Mouse (Mus musculus) limb, embryonic 12.5 days (tissue): ENCODE measurements around the gene Hcar1. TPM values are rescaled to one million over a fixed set of nuclear protein-coding genes. Genes with fewer than 3 reads are reported as not detected.

Source experiments
- ATAC-seq: fragments of 200-750 bp; cut with Nextera tagmentation; 2 replicates; pipeline ENCODE4 v1.8.0; 2017; ENCODE audit warnings: low read depth, moderate TSS enrichment; ENCODE audit not compliant: insufficient number of reproducible peaks, insufficient read depth, low FRiP score, low TSS enrichment
- H3K27ac ChIP-seq: fragments of 300-500 bp; sonication (generic); 2 replicates; pipeline ENCODE4 v1.5.1; 2016; ENCODE audit warnings: mild to moderate bottlenecking, moderate library complexity
- H3K27me3 ChIP-seq: fragments of 300-500 bp; sonication (generic); 2 replicates; pipeline ENCODE4 v1.6.1; 2016; ENCODE audit warnings: mild to moderate bottlenecking, moderate library complexity
- H3K36me3 ChIP-seq: fragments of 300-500 bp; sonication (generic); 2 replicates; pipeline ENCODE4 v1.6.1; 2016; ENCODE audit warnings: mild to moderate bottlenecking, moderate library complexity
- H3K4me1 ChIP-seq: fragments of 300-500 bp; sonication (generic); replicated peaks from 2 replicates; pipeline ENCODE4 v1.6.1; 2016
- H3K4me2 ChIP-seq: fragments of 300-500 bp; sonication (generic); 2 replicates; pipeline ENCODE4 v1.6.1; 2016; ENCODE audit warnings: mild to moderate bottlenecking, moderate library complexity
- H3K4me3 ChIP-seq: fragments of 300-500 bp; sonication (generic); replicated peaks from 2 replicates; pipeline ENCODE4 v1.5.1; 2016; ENCODE audit warnings: mild to moderate bottlenecking
- H3K9ac ChIP-seq: fragments of 300-500 bp; sonication (generic); replicated peaks from 2 replicates; pipeline ENCODE4 v1.6.1; 2016; ENCODE audit warnings: mild to moderate bottlenecking, moderate library complexity
- H3K9me3 ChIP-seq: fragments of 300-500 bp; sonication (generic); 2 replicates; pipeline ENCODE4 v1.6.1; 2016; ENCODE audit warnings: mild to moderate bottlenecking, moderate library complexity
- WGBS: fragments of 180-500 bp; shearing (Covaris S2); methylation state at CpG from one replicate; pipeline ENCODE4 v1.1.7; 2016; 5-methylcytosine and 5-hydroxymethylcytosine counted together
- polyA plus RNA-seq: library from polyadenylated mRNA; unstranded; fragments of >200 nt; fragmentation: Nextera tagmentation; extraction: Ambion mirVana; gene quantifications from 2 replicates; pipeline ENCODE4 v1.2.1, GENCODE M21; 2016

The Hcar1 gene
- polyA plus RNA-seq, result 0.22 TPM in 1 of 2 replicates, not detected in the other

DNA sequence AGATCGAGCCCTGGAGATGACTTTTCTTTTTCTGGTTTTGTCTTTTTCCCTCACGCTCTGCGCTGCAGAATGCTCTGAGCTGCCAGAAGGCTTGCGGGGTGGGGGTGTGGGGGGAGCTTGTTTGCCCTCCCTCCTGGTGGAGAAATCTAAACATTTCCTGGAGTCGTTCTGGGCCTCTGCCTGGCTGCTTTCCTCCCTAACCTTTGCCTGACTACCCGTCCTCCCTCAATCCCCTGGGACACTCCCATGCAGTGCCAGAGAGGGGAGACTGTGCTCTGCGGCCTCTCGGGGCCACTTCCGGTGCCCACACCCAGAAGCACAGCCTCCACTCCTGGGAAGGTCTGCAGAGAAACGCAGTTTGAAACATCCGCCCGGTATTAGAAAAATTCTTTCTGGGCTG lies at the start of gene Hcar1:
TSS of gene Hcar1 (minus strand) at position 93 of the 400 bp plus-strand sequence.
- WGBS, result 72% methylated on average over 12 of the region's 12 CpGs

DNA sequence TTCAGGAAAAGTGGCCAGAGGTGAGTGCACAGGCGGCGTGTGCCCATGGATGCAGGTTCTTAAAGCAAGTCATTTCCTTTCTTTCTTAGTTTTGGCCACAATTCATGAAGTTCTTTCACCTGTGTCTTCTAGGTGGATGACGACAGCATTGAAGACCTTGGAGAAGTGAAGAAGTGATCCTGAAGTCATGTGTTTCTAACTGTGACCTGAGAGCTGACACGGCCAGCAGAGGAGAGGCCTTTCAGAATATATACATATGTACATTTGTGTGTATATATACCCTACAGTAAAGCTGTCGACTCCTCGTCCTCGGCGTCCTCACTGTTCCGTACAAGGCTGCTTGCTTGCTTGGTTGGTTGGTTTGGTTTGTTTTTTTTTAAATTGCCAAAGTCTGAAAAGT lies 47.3 kb upstream of the Hcar1 start, which contains the start of gene Gm43518:
TSS of gene Gm43518 (plus strand) at position 301 of the 400 bp plus-strand sequence.
- H3K27me3 ChIP-seq, result no peaks in the 10 kb centered on the region
- H3K9ac ChIP-seq, result no peak within 1 kb of the TSS
- H3K36me3 ChIP-seq, result peaks cover 67% of the 10 kb centered on the region
- 95% methylated on average over 9 of the region's 9 CpGs for WGBS
- no peak within 1 kb of the TSS for H3K27ac ChIP-seq
- no peak within 1 kb of the TSS for H3K4me3 ChIP-seq
- peaks cover 3% of the 10 kb centered on the region; the same call in 1 of the 2 replicates for H3K4me1 ChIP-seq
- no peaks in the 10 kb centered on the region for H3K9me3 ChIP-seq
- ATAC-seq, result no peak
- H3K4me2 ChIP-seq, result no peak within 1 kb of the TSS

More for the DNA sequence above, at the start of gene Hcar1:
- Histone ChIP-seq H3K36me3 (no peaks in the 10 kb centered on the region), H3K27ac (0 out of 2 replicates have a peak within 1 kb of the TSS, but pooled peaks have one; percentile 29), H3K4me1 (peaks cover 25% of the 10 kb centered on the region), H3K4me2 (no peak within 1 kb of the TSS), H3K9me3 (no peaks in the 10 kb centered on the region), H3K4me3 (no peak within 1 kb of the TSS), H3K27me3 (no peaks in the 10 kb centered on the region), H3K9ac (no peak within 1 kb of the TSS)
- no peak for ATAC-seq

DNA sequence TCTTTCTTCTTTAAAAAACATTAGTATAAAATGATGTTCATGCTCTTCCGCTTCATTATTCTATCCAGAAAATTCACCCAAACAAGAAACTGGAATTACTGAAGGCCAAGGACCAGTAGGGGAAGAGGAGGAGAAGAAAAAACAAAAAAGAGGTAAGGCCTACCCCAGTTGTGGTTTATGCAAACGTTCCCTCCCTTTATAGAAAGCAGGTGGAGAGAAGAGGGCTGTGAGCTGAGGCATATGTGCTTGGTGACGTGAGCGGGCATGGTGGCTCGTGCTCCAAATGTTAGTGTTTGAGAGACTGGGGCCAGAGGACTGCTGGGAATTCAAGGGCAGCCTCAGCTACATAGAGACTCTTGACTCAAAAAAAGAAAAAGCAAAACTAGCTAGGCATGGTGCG lies 42.3 kb upstream of the Hcar1 start:
- Histone ChIP-seq H3K4me2 (no peak overlapping the region), H3K9ac (no peak overlapping the region), H3K4me3 (no peak overlapping the region), H3K27me3 (no peaks in the 10 kb centered on the region), H3K27ac (no peak overlapping the region), H3K36me3 (peaks cover 93% of the 10 kb centered on the region), H3K4me1 (no peaks in the 10 kb centered on the region), H3K9me3 (no peaks in the 10 kb centered on the region)
- ATAC-seq, result no peak
- 89% methylated on average over 6 of the region's 6 CpGs for WGBS

DNA sequence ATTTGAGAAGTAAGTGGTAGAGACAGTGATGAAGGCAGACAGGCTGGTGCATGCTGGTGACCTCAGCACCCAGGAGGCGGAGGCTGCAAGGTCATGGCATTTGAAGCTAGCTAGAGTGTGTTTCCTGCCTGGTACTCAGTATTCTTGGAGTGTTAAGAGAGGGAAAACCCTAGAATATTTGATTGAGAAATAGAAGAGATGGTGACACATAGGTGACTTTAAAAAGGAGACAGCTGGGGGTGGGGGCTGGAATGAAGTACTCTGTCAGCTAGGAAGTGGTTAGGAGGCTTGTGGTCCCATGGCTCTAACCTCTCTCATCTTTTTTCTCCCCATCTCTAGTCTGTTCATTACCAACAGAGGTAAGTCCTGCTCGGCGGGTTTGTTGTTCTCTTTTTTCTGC lies 35.0 kb upstream of the Hcar1 start:
- no peak overlapping the region for H3K9ac ChIP-seq
- ATAC-seq, result no peak
- no peaks in the 10 kb centered on the region for H3K9me3 ChIP-seq
- no peak overlapping the region for H3K27ac ChIP-seq
- WGBS, result 89% methylated on average over 3 of the region's 3 CpGs
- no peaks in the 10 kb centered on the region for H3K27me3 ChIP-seq
- H3K4me2 ChIP-seq, result no peak overlapping the region
- H3K4me3 ChIP-seq, result no peak overlapping the region
- no peaks in the 10 kb centered on the region for H3K4me1 ChIP-seq
- peaks cover 95% of the 10 kb centered on the region for H3K36me3 ChIP-seq

DNA sequence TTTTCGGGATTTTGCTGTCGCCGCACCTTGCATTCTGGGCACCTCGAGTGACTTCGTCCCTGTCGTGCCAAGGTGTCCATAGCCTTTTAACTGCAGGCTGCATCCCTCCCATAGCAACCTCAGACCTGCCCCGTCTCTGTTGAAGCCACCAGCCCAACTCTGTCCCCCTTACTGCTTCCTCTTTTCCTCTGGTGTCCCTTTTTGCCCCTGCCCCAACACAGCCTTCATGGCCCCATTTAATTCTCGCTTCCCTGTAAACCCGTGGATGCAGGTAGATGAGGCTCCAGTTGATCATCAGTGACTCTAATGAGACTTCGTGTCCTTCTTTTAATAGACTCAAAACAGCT lies 27.8 kb upstream of the Hcar1 start:
- no peaks in the 10 kb centered on the region for H3K9me3 ChIP-seq
- H3K4me1 ChIP-seq, result peaks cover 10% of the 10 kb centered on the region
- no peak for ATAC-seq
- H3K36me3 ChIP-seq, result peaks cover 44% of the 10 kb centered on the region
- H3K4me2 ChIP-seq, result peak overlapping the region; percentile 85
- WGBS, result 7% methylated on average over 10 of the region's 10 CpGs
- peak overlapping the region; percentile 87 for H3K27ac ChIP-seq
- peak overlapping the region; percentile 98 for H3K9ac ChIP-seq
- H3K27me3 ChIP-seq, result no peaks in the 10 kb centered on the region
- H3K4me3 ChIP-seq, result peak overlapping the region; percentile 95

DNA sequence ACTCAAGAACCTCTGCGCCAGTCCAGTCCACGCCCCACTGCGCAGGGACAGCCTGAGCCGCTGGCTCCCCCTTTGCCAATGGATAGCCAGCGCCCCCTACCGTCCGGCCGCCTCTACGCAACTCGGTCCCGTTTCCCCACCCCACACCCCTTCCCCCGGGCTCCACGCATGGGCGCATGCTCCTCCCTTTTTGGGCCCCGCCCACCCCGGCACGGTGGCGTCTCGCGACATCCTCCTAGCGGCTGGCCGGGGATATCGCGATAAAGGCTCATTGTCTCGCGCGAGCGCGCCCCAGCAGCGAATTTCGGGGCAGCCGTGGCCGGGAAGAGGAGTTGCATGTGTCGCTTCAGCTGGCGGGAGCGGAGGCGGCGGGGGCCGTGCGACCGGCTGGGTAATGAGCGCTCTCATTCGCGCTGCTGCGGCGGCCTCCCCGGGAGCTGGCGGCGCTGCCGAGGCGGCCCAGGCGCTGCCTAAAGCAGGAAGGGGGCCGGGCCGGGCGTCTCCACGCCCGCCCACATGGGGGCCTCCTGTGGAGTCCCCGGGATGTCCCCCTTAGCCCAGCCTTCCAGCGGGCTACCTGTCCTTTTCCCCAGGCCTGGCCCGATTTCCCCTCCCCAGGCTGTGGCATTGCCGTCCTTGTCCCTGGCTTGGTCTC lies 27.3 kb upstream of the Hcar1 start, which contains the start of gene Denr:
TSS of gene Denr (plus strand) at position 200 of the 655 bp plus-strand sequence.
- peak within 1 kb of the TSS; percentile 85 for H3K4me2 ChIP-seq
- peaks cover 10% of the 10 kb centered on the region for H3K4me1 ChIP-seq
- H3K9ac ChIP-seq, result peak within 1 kb of the TSS; percentile 98
- ATAC-seq, result peak; percentile 94
- H3K9me3 ChIP-seq, result no peaks in the 10 kb centered on the region
- H3K36me3 ChIP-seq, result peaks cover 39% of the 10 kb centered on the region
- H3K4me3 ChIP-seq, result peak within 1 kb of the TSS; percentile 95
- H3K27me3 ChIP-seq, result no peaks in the 10 kb centered on the region
- under 1% methylated on average over 61 of the region's 61 CpGs for whole genome bisulfite sequencing
- H3K27ac ChIP-seq, result peak within 1 kb of the TSS; percentile 87

DNA sequence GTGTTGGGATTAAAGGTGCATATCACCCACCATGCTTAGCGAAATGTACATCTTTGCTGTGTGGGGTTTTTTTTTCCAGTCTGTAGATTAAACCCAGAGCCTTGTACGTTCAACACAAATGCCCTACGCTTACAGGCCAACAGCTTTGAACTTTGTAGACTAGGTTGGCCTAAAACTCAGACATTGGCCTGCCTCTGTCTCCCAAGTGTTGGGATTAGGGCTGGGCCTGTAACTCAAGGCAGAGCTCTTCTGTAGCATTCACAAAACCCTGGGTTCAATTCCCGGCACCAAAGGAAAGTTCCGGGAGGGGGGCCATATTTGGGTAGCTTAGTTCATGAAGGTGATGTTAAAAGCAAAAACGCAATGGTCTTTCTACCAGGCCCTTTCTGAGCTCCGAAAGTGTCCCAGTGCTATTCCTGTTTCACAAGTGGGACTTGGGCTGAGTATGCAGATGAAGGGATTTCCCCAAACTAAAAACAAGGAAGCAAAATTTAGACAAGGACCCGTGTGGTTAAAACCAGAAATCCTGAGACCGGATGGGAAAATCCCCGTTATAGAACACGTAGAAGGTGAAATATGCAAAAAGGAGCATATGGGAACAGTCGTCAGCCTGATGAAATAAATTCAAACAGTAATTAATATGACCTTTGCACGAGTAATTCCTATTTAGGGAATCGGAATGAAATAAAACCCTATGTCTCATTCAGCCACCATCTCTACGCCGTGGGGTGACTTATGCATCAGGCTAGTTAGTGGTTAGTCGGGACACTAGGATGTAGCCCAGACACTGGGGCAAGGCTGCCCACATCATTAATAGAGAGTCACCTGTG lies 26.5 kb upstream of the Hcar1 start:
- H3K4me1 ChIP-seq, result peaks cover 10% of the 10 kb centered on the region
- H3K27me3 ChIP-seq, result no peaks in the 10 kb centered on the region
- H3K9me3 ChIP-seq, result no peaks in the 10 kb centered on the region
- no peak overlapping the region for H3K9ac ChIP-seq
- peaks cover 32% of the 10 kb centered on the region for H3K36me3 ChIP-seq
- no peak for ATAC-seq
- 71% methylated on average over 17 of the region's 17 CpGs for WGBS
- peak overlapping the region; percentile 95; the same call in 1 of the 2 replicates for H3K4me3 ChIP-seq
- H3K27ac ChIP-seq, result no peak overlapping the region
- peak overlapping the region; percentile 37 for H3K4me2 ChIP-seq

GRCm38 (mm10) chr5:123904059-123904672 lies 24.3 kb upstream of the Hcar1 start:
- Histone ChIP-seq H3K36me3 (peaks cover 11% of the 10 kb centered on the region), H3K4me2 (no peak overlapping the region), H3K9me3 (no peaks in the 10 kb centered on the region), H3K27me3 (no peaks in the 10 kb centered on the region), H3K4me1 (peaks cover 10% of the 10 kb centered on the region), H3K27ac (no peak overlapping the region), H3K4me3 (no peak overlapping the region), H3K9ac (no peak overlapping the region)
- no peak for ATAC-seq
- WGBS, result 72% methylated on average over 11 of the region's 11 CpGs

- H3K27ac ChIP-seq, result no peak overlapping the region
- no peaks in the 10 kb centered on the region for H3K4me1 ChIP-seq
- ATAC-seq, result no peak
- H3K4me2 ChIP-seq, result no peak overlapping the region
- no peaks in the 10 kb centered on the region for H3K27me3 ChIP-seq
- H3K9ac ChIP-seq, result no peak overlapping the region
- WGBS, result 84% methylated on average over 13 of the region's 13 CpGs
- no peak overlapping the region for H3K4me3 ChIP-seq
- no peaks in the 10 kb centered on the region for H3K9me3 ChIP-seq
- H3K36me3 ChIP-seq, result no peaks in the 10 kb centered on the region
These were observed 17.5 kb upstream of the Hcar1 start for GRCm38 (mm10) chr5:123897352-123897751.

- no peak overlapping the region for H3K9ac ChIP-seq
- 79% methylated on average over 11 of the region's 11 CpGs for WGBS
- H3K4me2 ChIP-seq, result no peak overlapping the region
- no peaks in the 10 kb centered on the region for H3K4me1 ChIP-seq
- H3K4me3 ChIP-seq, result no peak overlapping the region
- H3K36me3 ChIP-seq, result no peaks in the 10 kb centered on the region
- H3K27me3 ChIP-seq, result no peaks in the 10 kb centered on the region
- no peak for ATAC-seq
- no peaks in the 10 kb centered on the region for H3K9me3 ChIP-seq
- H3K27ac ChIP-seq, result no peak overlapping the region
These were observed 16.6 kb upstream of the Hcar1 start for GRCm38 (mm10) chr5:123896395-123896794.

GRCm38 (mm10) chr5:123893520-123893919 lies 13.7 kb upstream of the Hcar1 start:
- no peak overlapping the region for H3K9ac ChIP-seq
- no peak overlapping the region for H3K4me2 ChIP-seq
- no peaks in the 10 kb centered on the region for H3K4me1 ChIP-seq
- no peak overlapping the region for H3K27ac ChIP-seq
- no peak for ATAC-seq
- H3K9me3 ChIP-seq, result no peaks in the 10 kb centered on the region
- no peaks in the 10 kb centered on the region for H3K36me3 ChIP-seq
- H3K27me3 ChIP-seq, result no peaks in the 10 kb centered on the region
- WGBS, result 90% methylated on average over 5 of the region's 5 CpGs
- no peak overlapping the region for H3K4me3 ChIP-seq
